Mouse (Mus musculus): ENCODE measurements around the gene Zfp42. TPM values are rescaled to one million over a fixed set of nuclear protein-coding genes. Genes with fewer than 3 reads are reported as not detected.

Gene Zfp42
- polyA plus RNA-seq, 1 experiment from 2014 or later: 0.09 TPM

- Histone ChIP-seq H3K4me1 (no peaks in the 10 kb centered on the region), H3K4me2 (no peak overlapping the region), H3K9me3 (replicated peaks) (no peaks in the 10 kb centered on the region), H3K9ac (replicated peaks) (no peak overlapping the region), H3K27ac (replicated peaks) (no peak overlapping the region), H3K27me3 (replicated peaks) (no peaks in the 10 kb centered on the region), H3K36me3 (no peaks in the 10 kb centered on the region), H3K4me3 (replicated peaks) (no peak overlapping the region)
- WGBS: 74% methylated on average over 8 of the region's 8 CpGs
- no peak for ATAC-seq (ENCODE audit: low FRiP score)
Observed at GRCm38 (mm10) chr8:43248707-43249106, 58.1 kb downstream of the Zfp42 start.

Other genes with a start within 250 kb of the Zfp42 start
- not detected in 2 replicates for gene Triml1, start 165.5 kb downstream of the Zfp42 start, polyA plus RNA-seq (2015; fragmentation: Nextera tagmentation; extraction: Ambion mirVana)
- not detected in 2 replicates for gene Triml2, start 126.4 kb downstream of the Zfp42 start, polyA plus RNA-seq (2015; fragmentation: Nextera tagmentation; extraction: Ambion mirVana)
- not detected in 2 replicates for gene Adam26b, start 221.1 kb upstream of the Zfp42 start, polyA plus RNA-seq (2015; fragmentation: Nextera tagmentation; extraction: Ambion mirVana)

Measured in neural tube, embryonic 15.5 days (tissue).